Mouse (Mus musculus): ENCODE results near the gene Slc43a1. TPM values are rescaled to one million over a fixed set of nuclear protein-coding genes. Genes with fewer than 3 reads are reported as not detected.

Gene Slc43a1
- polyA plus RNA-seq, 1 experiment from 2014 or later: 2.6 TPM

DNA sequence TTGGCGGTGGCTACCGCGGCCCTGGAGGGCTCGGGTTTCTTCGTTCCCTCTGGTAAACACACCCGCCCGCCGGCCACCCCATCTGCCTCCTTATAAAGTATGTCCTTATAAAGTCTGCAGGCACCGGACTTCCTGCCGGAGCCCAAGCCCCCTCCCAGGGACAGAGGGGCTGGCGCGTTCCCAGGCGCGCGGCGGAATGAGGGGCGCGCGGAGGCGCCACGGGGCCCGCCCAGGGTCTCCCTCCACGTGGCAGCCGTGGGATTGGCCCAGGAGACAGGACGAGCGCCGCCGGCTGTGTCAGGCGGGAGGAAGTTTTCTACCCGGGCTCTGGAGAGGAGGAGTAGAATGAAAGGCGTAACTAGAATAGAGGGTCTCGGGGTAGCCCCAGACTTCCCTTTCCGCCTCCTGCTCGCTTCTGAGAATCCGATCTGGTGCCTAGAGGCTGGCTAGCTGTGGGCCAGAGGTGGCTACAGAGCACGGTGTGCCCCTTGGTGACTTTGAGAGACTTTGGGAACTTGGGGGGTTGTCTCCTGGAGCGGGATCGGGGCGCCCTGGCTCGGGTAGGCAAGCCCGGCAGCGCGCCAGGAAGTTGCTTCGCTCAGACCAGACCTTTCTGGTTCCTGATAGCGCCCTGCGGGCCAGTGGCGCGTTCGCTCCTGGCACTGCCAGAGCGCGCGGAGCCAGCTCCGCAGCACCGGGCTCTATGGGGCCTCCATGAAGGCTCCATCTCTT is 1.5 kb downstream of the Slc43a1 start:
- Histone ChIP-seq H3K4me3 (replicated peaks; ENCODE audit: low read length) (peak overlapping the region; percentile 49), H3K4me1 (replicated peaks; ENCODE audit: control insufficient read depth, insufficient read depth, low read length) (peaks cover 16% of the 10 kb centered on the region), H3K4me2 (ENCODE audit: low read length) (peak overlapping the region; percentile 83), H3K9ac (replicated peaks; ENCODE audit: low read depth, low read length) (peak overlapping the region; percentile 46), H3K27ac (ENCODE audit: low read length) (no peak overlapping the region), H3K9me3 (ENCODE audit: control insufficient read depth, low read length) (no peaks in the 10 kb centered on the region), H3K36me3 (ENCODE audit: control insufficient read depth, insufficient read depth) (no peaks in the 10 kb centered on the region), H3K27me3 (replicated peaks; ENCODE audit: control insufficient read depth, insufficient read depth, low read length) (peaks cover 24% of the 10 kb centered on the region)
- 0% methylated on average over 54 of the region's 54 CpGs for WGBS
- peak; percentile 91 for ATAC-seq

DNA sequence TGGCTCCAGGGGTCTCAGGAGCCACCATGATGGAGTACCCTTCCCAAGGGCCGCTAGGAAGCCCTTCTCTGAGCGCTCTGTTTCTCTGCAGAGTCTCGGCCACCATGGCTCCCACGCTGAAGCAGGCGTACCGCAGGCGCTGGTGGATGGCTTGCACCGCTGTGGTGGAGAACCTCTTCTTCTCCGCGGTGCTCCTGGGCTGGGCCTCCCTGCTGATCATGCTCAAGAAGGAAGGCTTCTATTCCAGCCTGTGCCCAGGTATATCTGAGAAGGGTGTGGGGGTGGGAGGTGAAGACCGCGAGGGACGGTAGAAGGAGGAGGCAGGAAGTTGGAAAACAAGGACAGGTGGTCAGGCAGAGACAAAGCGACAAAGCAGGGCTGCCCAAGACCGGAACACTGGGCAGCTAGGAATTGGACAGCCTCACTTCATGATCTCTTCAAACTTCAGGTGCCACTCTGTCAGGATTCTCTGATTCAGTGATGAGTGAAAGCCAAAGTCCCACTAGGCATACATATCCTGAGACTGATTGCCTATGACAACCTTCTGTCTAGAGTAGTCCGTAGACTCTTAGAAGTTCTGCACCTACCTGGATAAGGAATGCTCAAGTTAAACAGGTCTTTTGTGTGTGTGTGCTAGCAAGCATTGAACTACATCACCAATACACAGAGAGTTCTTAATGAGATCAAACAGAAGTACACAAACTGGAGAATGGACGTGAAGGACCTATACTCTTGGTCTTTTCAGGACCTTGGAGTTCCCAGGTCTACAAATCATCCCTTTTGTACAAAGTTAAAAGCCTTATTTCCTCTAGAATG is 2.3 kb downstream of the Slc43a1 start:
- H3K4me3 ChIP-seq (replicated peaks; ENCODE audit: low read length): peak overlapping the region; percentile 49
- ATAC-seq: no peak
- no peaks in the 10 kb centered on the region for H3K36me3 ChIP-seq (ENCODE audit: control insufficient read depth, insufficient read depth)
- H3K27me3 ChIP-seq (replicated peaks; ENCODE audit: control insufficient read depth, insufficient read depth, low read length): peaks cover 24% of the 10 kb centered on the region
- WGBS: 6% methylated on average over 17 of the region's 17 CpGs
- no peaks in the 10 kb centered on the region for H3K9me3 ChIP-seq (ENCODE audit: control insufficient read depth, low read length)
- H3K9ac ChIP-seq (replicated peaks; ENCODE audit: low read depth, low read length): peak overlapping the region; percentile 46
- H3K4me2 ChIP-seq (ENCODE audit: low read length): peak overlapping the region; percentile 83
- H3K27ac ChIP-seq (ENCODE audit: low read length): no peak overlapping the region
- H3K4me1 ChIP-seq (replicated peaks; ENCODE audit: control insufficient read depth, insufficient read depth, low read length): peaks cover 16% of the 10 kb centered on the region

DNA sequence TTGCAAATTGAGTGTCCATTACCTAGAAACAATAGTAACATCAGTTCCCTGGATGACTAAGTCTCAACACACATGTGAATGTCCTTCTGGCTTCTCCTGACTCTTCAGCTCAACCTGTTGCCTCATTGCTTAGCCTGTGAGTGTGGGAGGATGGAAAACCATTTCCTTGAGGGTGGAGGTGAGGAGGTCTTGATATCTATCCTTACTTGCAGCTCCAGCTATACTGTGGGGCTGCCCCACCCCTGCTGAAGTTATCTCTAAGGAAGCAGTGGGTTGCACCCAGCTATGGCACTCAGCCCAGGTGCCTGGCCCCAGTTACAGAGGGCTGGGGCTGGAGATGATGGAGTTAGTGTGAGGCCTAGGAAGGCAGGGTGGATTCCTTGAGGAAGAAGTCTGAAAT is 3.3 kb downstream of the Slc43a1 start:
- peaks cover 24% of the 10 kb centered on the region for H3K27me3 ChIP-seq (replicated peaks; ENCODE audit: control insufficient read depth, insufficient read depth, low read length)
- ATAC-seq: no peak
- no peak overlapping the region for H3K27ac ChIP-seq (ENCODE audit: low read length)

DNA sequence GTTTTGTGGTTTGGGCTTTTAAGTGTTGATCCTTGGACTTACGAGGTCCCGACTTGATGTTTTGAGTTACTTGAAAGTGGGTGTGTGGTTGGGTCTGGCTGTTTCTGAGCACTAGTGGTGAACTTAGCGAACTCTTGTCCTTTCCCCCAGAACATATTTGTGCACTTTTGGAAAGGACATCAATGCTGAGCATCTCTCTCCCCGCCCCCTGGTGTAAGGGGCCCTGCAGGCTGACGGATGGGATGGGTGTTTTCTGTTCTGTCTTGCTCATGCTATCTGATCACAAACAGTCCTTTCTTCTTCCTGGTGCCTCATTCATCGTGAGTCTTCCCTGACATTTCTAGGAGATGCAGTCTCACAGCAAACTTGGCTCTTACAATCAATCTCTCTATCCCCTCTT is 5.0 kb downstream of the Slc43a1 start:
- Histone ChIP-seq H3K27me3 (replicated peaks; ENCODE audit: control insufficient read depth, insufficient read depth, low read length) (peaks cover 13% of the 10 kb centered on the region), H3K9ac (replicated peaks; ENCODE audit: low read depth, low read length) (no peak overlapping the region), H3K4me3 (replicated peaks; ENCODE audit: low read length) (no peak overlapping the region), H3K4me2 (ENCODE audit: low read length) (no peak overlapping the region), H3K4me1 (replicated peaks; ENCODE audit: control insufficient read depth, insufficient read depth, low read length) (peaks cover 16% of the 10 kb centered on the region), H3K9me3 (ENCODE audit: control insufficient read depth, low read length) (no peaks in the 10 kb centered on the region), H3K27ac (ENCODE audit: low read length) (no peak overlapping the region), H3K36me3 (ENCODE audit: control insufficient read depth, insufficient read depth) (no peaks in the 10 kb centered on the region)
- ATAC-seq: no peak
- whole genome bisulfite sequencing: 87% methylated on average over 6 of the region's 6 CpGs

More for the DNA sequence above, 3.3 kb downstream of the Slc43a1 start:
- no peak overlapping the region for H3K4me3 ChIP-seq (replicated peaks; ENCODE audit: low read length)
- H3K4me2 ChIP-seq (ENCODE audit: low read length): no peak overlapping the region
- H3K4me1 ChIP-seq (replicated peaks; ENCODE audit: control insufficient read depth, insufficient read depth, low read length): peaks cover 16% of the 10 kb centered on the region
- no peak overlapping the region for H3K9ac ChIP-seq (replicated peaks; ENCODE audit: low read depth, low read length)
- no peaks in the 10 kb centered on the region for H3K9me3 ChIP-seq (ENCODE audit: control insufficient read depth, low read length)
- H3K36me3 ChIP-seq (ENCODE audit: control insufficient read depth, insufficient read depth): no peaks in the 10 kb centered on the region

DNA sequence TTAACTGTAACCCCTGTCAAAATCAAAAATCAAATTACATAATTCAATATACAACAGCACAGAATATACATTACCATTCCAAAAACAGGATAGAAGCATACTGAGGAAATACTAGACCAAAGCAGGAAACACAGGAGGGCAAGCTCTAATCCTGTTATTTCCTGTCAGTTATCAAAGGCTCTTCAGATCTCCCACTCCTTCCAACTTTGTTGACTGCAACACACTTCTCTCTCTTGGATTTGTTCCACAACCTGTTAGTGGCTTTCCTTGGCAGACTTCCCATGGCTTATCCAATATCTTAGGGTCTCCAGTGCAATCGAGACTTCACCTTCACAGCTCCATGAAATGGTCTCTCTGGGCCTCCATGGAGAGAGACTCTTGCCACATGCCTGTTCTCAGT is 6.6 kb downstream of the Slc43a1 start:
- no peak overlapping the region for H3K9ac ChIP-seq (replicated peaks; ENCODE audit: low read depth, low read length)
- peaks cover 8% of the 10 kb centered on the region for H3K4me1 ChIP-seq (replicated peaks; ENCODE audit: control insufficient read depth, insufficient read depth, low read length)
- H3K4me3 ChIP-seq (replicated peaks; ENCODE audit: low read length): no peak overlapping the region
- H3K36me3 ChIP-seq (ENCODE audit: control insufficient read depth, insufficient read depth): no peaks in the 10 kb centered on the region
- WGBS: 63% methylated on average over 1 of the region's 1 CpGs
- ATAC-seq: no peak
- no peaks in the 10 kb centered on the region for H3K9me3 ChIP-seq (ENCODE audit: control insufficient read depth, low read length)
- H3K4me2 ChIP-seq (ENCODE audit: low read length): no peak overlapping the region
- H3K27ac ChIP-seq (ENCODE audit: low read length): no peak overlapping the region
- H3K27me3 ChIP-seq (replicated peaks; ENCODE audit: control insufficient read depth, insufficient read depth, low read length): peaks cover 5% of the 10 kb centered on the region; the same call in 1 of the 2 replicates

DNA sequence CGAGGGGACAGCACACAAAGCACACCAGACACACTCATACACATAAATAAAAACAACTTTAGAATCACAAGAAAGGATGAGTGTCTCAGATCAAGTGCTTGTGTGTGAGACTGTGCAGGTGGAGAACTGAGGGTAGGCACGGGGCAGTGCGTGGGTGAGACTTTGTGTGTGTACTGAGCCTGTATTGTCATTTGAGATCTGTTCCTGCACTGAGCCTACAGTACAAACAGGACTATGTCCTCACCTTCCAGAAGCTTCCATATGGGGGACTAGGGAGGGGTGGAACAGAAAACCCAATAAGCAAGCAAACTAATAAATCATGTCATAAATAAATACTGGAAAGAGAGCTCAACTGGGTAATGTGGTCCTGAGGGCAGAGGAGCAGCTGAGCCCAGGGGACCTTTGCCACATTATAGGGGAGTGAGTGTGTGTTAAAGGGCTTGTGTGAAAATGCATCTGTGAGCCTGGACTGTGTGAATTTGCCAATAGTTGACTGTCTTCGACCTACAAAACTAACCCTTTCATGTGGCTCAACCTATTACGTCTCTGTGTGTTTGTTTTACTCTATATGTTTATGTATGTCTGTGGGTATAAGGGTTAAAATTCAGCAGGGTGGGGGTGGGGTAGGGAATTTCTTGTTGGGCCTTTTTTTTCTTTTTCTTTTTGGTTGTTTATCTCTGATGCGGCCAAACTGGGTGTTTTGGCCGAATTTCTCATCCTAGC is 11.9 kb downstream of the Slc43a1 start:
- Histone ChIP-seq H3K4me1 (replicated peaks; ENCODE audit: control insufficient read depth, insufficient read depth, low read length) (no peaks in the 10 kb centered on the region), H3K27me3 (replicated peaks; ENCODE audit: control insufficient read depth, insufficient read depth, low read length) (no peaks in the 10 kb centered on the region), H3K4me2 (ENCODE audit: low read length) (no peak overlapping the region), H3K4me3 (replicated peaks; ENCODE audit: low read length) (no peak overlapping the region), H3K27ac (ENCODE audit: low read length) (no peak overlapping the region), H3K36me3 (ENCODE audit: control insufficient read depth, insufficient read depth) (no peaks in the 10 kb centered on the region), H3K9ac (replicated peaks; ENCODE audit: low read depth, low read length) (no peak overlapping the region), H3K9me3 (ENCODE audit: control insufficient read depth, low read length) (no peaks in the 10 kb centered on the region)
- ATAC-seq: no peak
- 66% methylated on average over 7 of the region's 7 CpGs for WGBS

DNA sequence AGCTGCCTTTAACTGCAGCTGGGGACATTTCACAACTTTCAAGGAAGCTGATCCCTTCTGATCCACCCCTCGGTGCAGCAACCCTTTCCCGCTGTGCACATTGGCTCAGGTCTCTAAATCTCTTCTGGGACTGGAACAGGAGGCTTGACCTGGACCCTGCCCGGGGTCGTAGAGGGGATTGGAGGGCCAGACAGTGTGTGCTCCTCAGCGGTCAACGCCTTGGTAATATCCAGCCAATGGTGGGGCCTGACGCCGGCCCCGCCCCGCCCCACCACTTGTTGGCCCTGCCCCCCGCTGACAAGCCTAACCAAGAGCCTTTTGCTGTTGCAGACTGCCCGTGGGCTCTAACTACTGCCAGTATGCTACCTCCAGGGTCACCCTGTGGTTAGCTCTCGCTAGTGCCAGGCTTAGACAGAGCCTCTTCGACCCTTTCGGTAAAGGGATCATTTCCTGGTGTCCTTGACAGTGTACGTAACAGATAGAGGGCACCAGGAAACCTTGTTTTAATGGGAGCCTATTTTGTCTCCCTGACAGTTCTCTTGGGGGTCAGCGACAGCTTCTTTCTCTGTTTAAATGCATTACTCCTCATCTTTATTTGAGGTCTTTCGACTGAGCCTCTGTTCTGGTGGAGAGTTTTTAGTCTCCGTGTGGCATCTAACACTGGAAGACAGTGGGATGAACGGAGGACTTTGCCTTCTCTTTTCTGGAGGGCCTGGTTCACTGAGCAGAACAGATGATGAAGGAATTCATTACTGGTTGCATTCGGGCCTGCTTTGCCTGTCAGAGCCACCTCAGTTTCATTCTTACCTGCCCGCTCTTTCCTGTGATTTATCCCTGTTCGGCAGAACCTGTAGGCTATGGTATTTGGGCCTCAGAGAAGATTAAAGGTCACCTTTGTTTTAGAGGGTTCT is 12.7 kb downstream of the Slc43a1 start:
- ATAC-seq: peak; percentile 26; the same call in 1 of the 2 replicates
- H3K36me3 ChIP-seq (ENCODE audit: control insufficient read depth, insufficient read depth): no peaks in the 10 kb centered on the region
- no peak overlapping the region for H3K9ac ChIP-seq (replicated peaks; ENCODE audit: low read depth, low read length)
- no peaks in the 10 kb centered on the region for H3K4me1 ChIP-seq (replicated peaks; ENCODE audit: control insufficient read depth, insufficient read depth, low read length)
- H3K27me3 ChIP-seq (replicated peaks; ENCODE audit: control insufficient read depth, insufficient read depth, low read length): no peaks in the 10 kb centered on the region
- H3K27ac ChIP-seq (ENCODE audit: low read length): no peak overlapping the region
- 34% methylated on average over 23 of the region's 23 CpGs for WGBS
- H3K9me3 ChIP-seq (ENCODE audit: control insufficient read depth, low read length): no peaks in the 10 kb centered on the region
- H3K4me2 ChIP-seq (ENCODE audit: low read length): no peak overlapping the region
- H3K4me3 ChIP-seq (replicated peaks; ENCODE audit: low read length): no peak overlapping the region

DNA sequence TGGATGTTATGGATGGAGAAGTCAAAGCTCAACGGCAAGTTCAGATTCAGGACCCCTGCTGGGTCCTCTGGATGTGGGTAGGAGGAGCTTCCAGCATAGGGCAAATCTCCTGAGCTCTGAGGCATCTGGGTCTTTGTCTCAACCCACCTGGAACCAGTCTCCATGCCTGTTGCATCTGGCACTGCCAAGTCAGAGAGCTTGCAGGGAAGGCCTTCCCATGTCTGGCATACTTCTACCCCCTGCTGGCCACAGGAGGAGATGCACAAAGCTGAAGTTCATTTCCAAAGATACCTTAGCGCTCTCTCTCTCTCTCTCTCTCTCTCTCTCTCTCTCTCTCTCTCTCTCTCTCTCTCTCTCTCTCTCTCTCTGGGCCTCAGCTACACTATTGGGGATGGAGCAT is 17.1 kb downstream of the Slc43a1 start:
- H3K9me3 ChIP-seq (ENCODE audit: control insufficient read depth, low read length): no peaks in the 10 kb centered on the region
- 46% methylated on average over 2 of the region's 2 CpGs for WGBS
- no peak overlapping the region for H3K4me3 ChIP-seq (replicated peaks; ENCODE audit: low read length)
- H3K4me2 ChIP-seq (ENCODE audit: low read length): no peak overlapping the region
- ATAC-seq: peak; percentile 76
- no peak overlapping the region for H3K27ac ChIP-seq (ENCODE audit: low read length)
- no peaks in the 10 kb centered on the region for H3K36me3 ChIP-seq (ENCODE audit: control insufficient read depth, insufficient read depth)
- H3K9ac ChIP-seq (replicated peaks; ENCODE audit: low read depth, low read length): no peak overlapping the region
- H3K4me1 ChIP-seq (replicated peaks; ENCODE audit: control insufficient read depth, insufficient read depth, low read length): no peaks in the 10 kb centered on the region
- H3K27me3 ChIP-seq (replicated peaks; ENCODE audit: control insufficient read depth, insufficient read depth, low read length): no peaks in the 10 kb centered on the region
